Mouse (Mus musculus) heart, adult 2 months (tissue): ENCODE data around the gene Chd9. TPM values are rescaled to one million over a fixed set of nuclear protein-coding genes. Genes with fewer than 3 reads are reported as not detected.

Source experiments
- DNase-seq, 2 experiments: peaks; one replicate each; pipeline ENCODE4 v3.0.0; 2021
- H3K27ac ChIP-seq: fragments of 200-600 bp; 2 replicates; pipeline ENCODE4 v1.8.1; 2022
- H3K27me3 ChIP-seq: fragments of 200-500 bp; 2 replicates; pipeline ENCODE4 v1.6.1; 2012; ENCODE audit warnings: mild to moderate bottlenecking, low read length, inconsistent platforms, mixed read lengths; ENCODE audit not compliant: control insufficient read depth, insufficient read depth
- H3K36me3 ChIP-seq: fragments of 200-500 bp; 2 replicates; pipeline ENCODE4 v1.6.1; 2012; ENCODE audit warnings: low read length, inconsistent platforms; ENCODE audit not compliant: control insufficient read depth, insufficient read depth
- H3K4me1 ChIP-seq: fragments of 200-500 bp; 2 replicates; pipeline ENCODE4 v1.6.1; 2011; ENCODE audit warnings: low read length; ENCODE audit not compliant: control insufficient read depth, insufficient read depth
- H3K4me3 ChIP-seq: fragments of 200-600 bp; 2 replicates; pipeline ENCODE4 v1.8.1; 2022
- H3K79me2 ChIP-seq: fragments of 200-500 bp; replicated peaks from 2 replicates; pipeline ENCODE4 v1.6.1; 2012; ENCODE audit warnings: mild to moderate bottlenecking, inconsistent platforms, low read length, moderate library complexity, mixed read lengths; ENCODE audit not compliant: control insufficient read depth, insufficient read depth
- H3K9ac ChIP-seq: fragments of 200-500 bp; 2 replicates; pipeline ENCODE4 v1.6.1; 2012; ENCODE audit warnings: low read depth, mild to moderate bottlenecking, control low read depth, inconsistent platforms, low read length, mixed read lengths
- CTCF ChIP-seq: fragments of 200-600 bp; IDR thresholded peaks from 2 replicates; pipeline ENCODE4 v1.8.1; 2022; ENCODE audit warnings: antibody characterized with exemption, mild to moderate bottlenecking, moderate library complexity
- EP300 ChIP-seq: fragments of 200-500 bp; IDR thresholded peaks from 2 replicates; pipeline ENCODE4 v1.6.1; 2011; ENCODE audit warnings: low read depth, low read length, control low read depth; ENCODE audit not compliant: insufficient read depth
- POLR2A ChIP-seq: fragments of 200-500 bp; IDR thresholded peaks from 2 replicates; pipeline ENCODE4 v1.6.1; 2011; ENCODE audit warnings: mild to moderate bottlenecking, low read depth, low read length, control low read depth; ENCODE audit not compliant: insufficient read depth
- WGBS: fragments of 180-500 bp; shearing (Covaris S2); methylation state at CpG from one replicate; pipeline ENCODE4 v1.1.7; 2018; 5-methylcytosine and 5-hydroxymethylcytosine counted together
- intact Hi-C: fragments of 180-260 bp; cut with DNase I; formaldehyde crosslinking; loops from one replicate; pipeline ENCODE4 v1.15.1; 2025
- long read RNA-seq: library from polyadenylated mRNA; stranded (forward); transcript quantifications from one replicate; pipeline ENCODE4 v2.0.0, GENCODE M21; 2021
- polyA plus RNA-seq: library from polyadenylated mRNA; depleted of rRNA; stranded (reverse); fragments of >200 nt; gene quantifications from 2 replicates; pipeline ENCODE4 v1.2.3, GENCODE M21; 2012; rRNA removed
- total RNA-seq, 2 experiments: library from RNA; stranded (reverse); gene quantifications; 2 replicates each; pipeline ENCODE4 v1.2.3; 2021

Gene Chd9
- total RNA-seq (10 to 100 TPM; 43.5 to 49.7 TPM), polyA plus RNA-seq (54.4 and 54.6 TPM in 2 replicates)
- long read RNA-seq, full-length matches to known transcripts, result 3 of 15 reads
- long read RNA-seq, partial matches to known transcripts, result 0 of 15 reads
- long read RNA-seq, other reads (novel, unspliced or antisense), result 12 of 15 reads

DNA sequence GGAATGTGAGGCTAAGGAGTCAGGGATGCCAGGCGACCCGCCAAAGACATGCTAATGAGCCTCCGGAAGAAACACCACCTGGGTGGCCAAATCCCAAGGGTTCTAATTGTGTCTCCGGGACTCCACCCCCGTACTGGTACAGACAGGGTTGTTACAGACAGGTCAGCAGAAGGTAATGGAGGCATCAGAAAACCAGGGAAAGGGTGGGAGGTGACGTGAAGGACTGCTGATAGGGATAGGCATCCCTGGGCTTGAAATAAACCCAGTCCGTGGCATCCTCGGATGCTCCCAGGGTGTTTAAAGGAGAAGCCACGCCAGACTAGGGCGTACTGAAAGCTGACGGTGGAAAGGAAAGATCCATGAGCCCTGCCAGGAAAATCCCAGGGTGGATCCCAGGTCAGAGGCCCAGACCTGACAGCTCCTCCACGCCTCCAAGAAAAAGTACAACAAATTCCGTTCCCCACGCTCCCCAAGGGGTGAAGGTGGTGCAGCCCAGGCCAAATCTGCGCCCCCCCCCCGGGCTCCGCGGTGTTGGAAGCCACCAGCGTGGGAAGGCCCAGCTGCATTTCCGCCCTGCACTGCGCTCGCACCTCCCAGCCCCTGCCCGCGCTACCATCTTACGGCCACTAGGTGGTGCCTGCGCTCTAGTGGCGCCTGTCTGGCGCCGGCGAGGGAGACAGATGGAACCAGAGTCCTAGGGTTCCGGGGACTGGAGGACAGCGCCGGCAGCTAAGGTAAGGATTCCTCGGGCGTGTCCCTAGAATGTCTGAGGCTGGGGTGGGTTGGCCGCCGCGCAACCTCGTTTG is at the start of gene Chd9:
TSS of gene Chd9 (plus strand) at position 172 of the 806 bp plus-strand sequence.
- no peaks in the 10 kb centered on the region for H3K79me2 ChIP-seq
- peaks cover 11% of the 10 kb centered on the region for H3K4me1 ChIP-seq
- WGBS, result 3% methylated on average over 39 of the region's 39 CpGs
- intact Hi-C loops, result loop anchor here (1.0 to 2.0 kb wide), 6 partner anchors 13 to 190 kb away; no protein-coding TSS in a partner anchor
- H3K27ac ChIP-seq, result peak within 1 kb of the TSS; percentile 76
- H3K4me3 ChIP-seq, result peak within 1 kb of the TSS; percentile 51
- no peaks in the 10 kb centered on the region for H3K27me3 ChIP-seq
- DNase-seq, result peak; percentile 96 to 99
- H3K36me3 ChIP-seq, result no peaks in the 10 kb centered on the region
- H3K9ac ChIP-seq, result peak within 1 kb of the TSS; percentile 80
- TF ChIP-seq EP300 (peak; percentile 93), CTCF (peak; percentile 98), POLR2A (peak; percentile 56; the same call in 1 of the 2 replicates)

DNA sequence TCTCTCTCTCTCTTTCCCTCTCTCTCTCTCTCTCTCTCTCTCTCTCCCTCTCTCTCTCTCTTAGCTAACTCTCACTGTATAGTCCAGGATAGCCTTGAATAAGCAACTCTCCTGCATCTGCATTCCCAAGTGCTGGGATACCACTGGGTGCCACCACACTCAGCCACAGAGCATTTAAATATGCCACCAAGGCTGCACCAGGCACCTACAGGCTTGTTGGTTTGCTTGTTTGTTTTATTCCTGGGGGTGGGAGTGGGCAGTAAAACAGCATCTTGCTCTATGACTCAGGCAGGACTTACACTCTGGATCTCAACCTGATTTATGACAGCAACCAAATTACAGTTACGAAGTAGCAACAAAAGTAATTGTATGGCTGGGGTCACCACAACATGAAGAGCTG is 36.5 kb upstream of the Chd9 start:
- TF ChIP-seq CTCF (no peak), POLR2A (no peak), EP300 (no peak)
- no peak for DNase-seq
- no peak overlapping the region for H3K4me3 ChIP-seq
- no peaks in the 10 kb centered on the region for H3K36me3 ChIP-seq
- intact Hi-C loops, result loop anchor here (5.0 kb wide), 2 partner anchors 84 to 959 kb away; no protein-coding TSS in a partner anchor
- WGBS, result 100% methylated on average over 1 of the region's 1 CpGs
- H3K4me1 ChIP-seq, result peaks cover 2% of the 10 kb centered on the region
- no peak overlapping the region for H3K9ac ChIP-seq
- no peaks in the 10 kb centered on the region for H3K27me3 ChIP-seq
- no peaks in the 10 kb centered on the region for H3K79me2 ChIP-seq
- H3K27ac ChIP-seq, result no peak overlapping the region

DNA sequence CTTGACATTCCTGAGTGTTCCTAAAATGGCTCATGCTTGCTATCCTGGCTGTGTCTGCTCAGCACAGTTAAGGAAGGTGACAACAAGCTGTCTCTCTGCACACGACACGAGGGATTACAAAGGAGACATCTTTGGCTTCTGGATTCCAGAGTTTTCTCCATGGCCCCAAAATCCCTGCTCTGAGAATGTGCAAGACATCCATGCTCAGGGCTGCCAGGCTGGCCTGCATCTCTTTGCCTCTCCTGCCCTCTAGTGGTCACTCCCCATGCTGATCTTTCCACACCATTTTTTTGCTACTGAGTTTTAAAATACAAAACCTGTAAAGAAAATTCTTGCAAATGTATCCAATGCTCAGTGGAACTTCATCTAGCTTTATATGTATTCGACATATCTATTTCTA is 34.4 kb upstream of the Chd9 start:
- no peaks in the 10 kb centered on the region for H3K36me3 ChIP-seq
- no peak overlapping the region for H3K4me3 ChIP-seq
- H3K79me2 ChIP-seq, result no peaks in the 10 kb centered on the region
- TF ChIP-seq CTCF (peak; percentile 96), POLR2A (no peak), EP300 (peak; percentile 82)
- peaks cover 2% of the 10 kb centered on the region for H3K4me1 ChIP-seq
- WGBS, result 1% methylated on average over 3 of the region's 3 CpGs
- no peak overlapping the region for H3K9ac ChIP-seq
- no peaks in the 10 kb centered on the region for H3K27me3 ChIP-seq
- H3K27ac ChIP-seq, result no peak overlapping the region
- intact Hi-C loops, result loop anchor here (1.0 to 5.0 kb wide), 5 partner anchors 86 to 961 kb away; no protein-coding TSS in a partner anchor
- DNase-seq, result peak; percentile 64 to 72

DNA sequence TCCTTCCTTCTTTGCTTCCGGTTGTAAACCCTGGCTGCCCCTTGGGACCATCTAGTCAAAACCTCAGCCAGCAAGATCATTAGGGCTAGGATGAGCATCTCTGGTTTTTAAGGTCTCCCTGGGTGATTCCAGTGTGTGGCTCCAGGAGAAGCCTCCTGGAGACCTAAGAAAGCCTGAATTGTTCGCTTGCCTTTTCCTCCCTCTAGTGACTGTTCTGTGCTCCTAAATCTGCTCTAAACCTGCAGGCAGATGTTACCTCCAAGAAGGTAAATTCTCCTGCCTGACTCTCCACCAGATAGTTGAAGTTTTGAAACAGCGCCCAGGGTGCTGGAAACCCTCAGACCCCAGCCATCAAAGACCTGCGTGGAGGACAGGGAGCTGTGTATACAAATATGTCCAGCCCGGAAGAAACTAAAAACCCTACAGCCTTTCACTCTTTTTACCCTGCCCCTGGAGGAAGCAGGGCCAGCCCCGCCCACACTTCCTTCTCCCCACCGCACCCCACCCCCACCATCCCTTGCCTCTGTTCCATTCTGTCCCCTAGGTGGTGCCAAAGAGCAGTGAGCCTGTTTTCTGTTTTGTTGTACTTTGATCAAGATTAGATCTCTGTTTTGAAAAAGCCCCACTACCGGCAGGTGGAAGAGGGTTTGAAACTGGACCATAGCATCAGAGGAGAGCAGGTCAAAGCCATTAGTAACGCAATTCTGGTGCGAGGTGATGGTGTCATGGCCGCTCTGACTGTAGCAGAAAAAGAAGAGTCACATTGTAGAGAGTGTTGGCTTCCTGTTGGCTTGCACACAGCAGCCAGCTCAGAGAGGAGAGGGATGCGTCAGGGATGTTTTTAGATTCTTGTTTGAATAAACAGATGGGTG is 32.9 kb upstream of the Chd9 start:
- Histone ChIP-seq H3K27ac (peak overlapping the region; percentile 54), H3K36me3 (no peaks in the 10 kb centered on the region), H3K27me3 (no peaks in the 10 kb centered on the region), H3K4me1 (peaks cover 2% of the 10 kb centered on the region), H3K9ac (no peak overlapping the region; the same call in 1 of the 2 replicates), H3K4me3 (peak overlapping the region; percentile 39; the same call in 1 of the 2 replicates), H3K79me2 (no peaks in the 10 kb centered on the region)
- peak; percentile 73 to 79 for DNase-seq
- 11% methylated on average over 12 of the region's 12 CpGs for WGBS
- intact Hi-C loops, result loop anchor here (2.0 to 5.0 kb wide), 5 partner anchors 47 to 963 kb away; no protein-coding TSS in a partner anchor
- no peak for TF ChIP-seq EP300
- TF ChIP-seq POLR2A, result no peak
- peak; percentile 78 for TF ChIP-seq CTCF

DNA sequence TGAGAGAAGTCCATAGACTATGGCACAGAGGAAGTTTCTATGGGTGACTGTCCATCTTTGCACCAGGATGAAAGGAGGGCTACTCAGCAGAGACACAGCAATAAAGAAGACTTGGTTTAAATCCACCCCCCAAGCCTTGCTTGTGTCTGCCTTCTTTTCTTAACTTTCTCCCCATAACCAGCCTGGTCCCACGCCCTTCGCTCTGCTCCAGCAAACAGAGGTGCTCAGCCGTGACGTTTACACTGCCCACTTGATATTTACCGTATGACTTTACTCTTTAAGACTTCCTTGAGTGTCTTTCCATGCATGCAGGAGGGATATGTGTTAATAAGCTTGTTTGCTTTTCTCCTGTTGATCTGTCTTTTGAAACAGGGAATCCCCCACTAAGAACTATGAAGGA is 28.7 kb upstream of the Chd9 start:
- 89% methylated on average over 5 of the region's 5 CpGs for WGBS
- H3K9ac ChIP-seq, result no peak overlapping the region
- H3K79me2 ChIP-seq, result no peaks in the 10 kb centered on the region
- no peak overlapping the region for H3K27ac ChIP-seq
- H3K36me3 ChIP-seq, result no peaks in the 10 kb centered on the region
- intact Hi-C loops, result loop anchor here (5.0 kb wide), 2 partner anchors 43 to 218 kb away; no protein-coding TSS in a partner anchor
- TF ChIP-seq POLR2A, result no peak
- no peak for TF ChIP-seq EP300
- TF ChIP-seq CTCF, result no peak
- no peak for DNase-seq
- H3K4me1 ChIP-seq, result peaks cover 2% of the 10 kb centered on the region
- H3K4me3 ChIP-seq, result no peak overlapping the region
- H3K27me3 ChIP-seq, result no peaks in the 10 kb centered on the region
